Mouse (Mus musculus): ENCODE measurements at regions not wholly inside any gene's neighbourhood (a gene's known extent, or its start where the extent isn't known, plus 50 kb on each side); places are given as distances from the start of the nearest gene placed in this dataset.
A peak's percentile ranks its signal among the peaks of the same experiment; 100 is the strongest.

GRCm38 (mm10) chr4:10510013-10510412 lies 364.3 kb upstream of the 2610301B20Rik start:
- Histone ChIP-seq H3K27ac (no peak overlapping the region), H3K4me2 (replicated peaks) (no peak overlapping the region), H3K27me3 (no peaks in the 10 kb centered on the region), H3K4me1 (replicated peaks) (no peaks in the 10 kb centered on the region), H3K9ac (replicated peaks) (no peak overlapping the region), H3K36me3 (no peaks in the 10 kb centered on the region), H3K9me3 (no peaks in the 10 kb centered on the region), H3K4me3 (replicated peaks) (no peak overlapping the region)
- no peak for ATAC-seq
- WGBS, result 68% methylated on average over 3 of the region's 3 CpGs

GRCm38 (mm10) chr4:10550711-10551305 lies 323.5 kb upstream of the 2610301B20Rik start:
- no peak overlapping the region for H3K4me2 ChIP-seq (replicated peaks)
- no peaks in the 10 kb centered on the region for H3K4me1 ChIP-seq (replicated peaks)
- no peak overlapping the region for H3K9ac ChIP-seq (replicated peaks)
- no peak overlapping the region for H3K4me3 ChIP-seq (replicated peaks)
- 0 out of 2 replicates have a peak, but pooled peaks have one; percentile 34 for ATAC-seq
- no peaks in the 10 kb centered on the region for H3K27me3 ChIP-seq
- no peak overlapping the region for H3K27ac ChIP-seq
- H3K36me3 ChIP-seq, result no peaks in the 10 kb centered on the region
- 3% methylated on average over 2 of the region's 2 CpGs for WGBS
- no peaks in the 10 kb centered on the region for H3K9me3 ChIP-seq

- no peaks in the 10 kb centered on the region for H3K36me3 ChIP-seq
- H3K27ac ChIP-seq, result no peak overlapping the region
- ATAC-seq, result no peak
- no peak overlapping the region for H3K4me2 ChIP-seq (replicated peaks)
- no peaks in the 10 kb centered on the region for H3K9me3 ChIP-seq
- WGBS, result 92% methylated on average over 5 of the region's 5 CpGs
- H3K9ac ChIP-seq (replicated peaks), result no peak overlapping the region
- H3K27me3 ChIP-seq, result no peaks in the 10 kb centered on the region
- H3K4me1 ChIP-seq (replicated peaks), result no peaks in the 10 kb centered on the region
- H3K4me3 ChIP-seq (replicated peaks), result no peak overlapping the region
These were observed 320.6 kb upstream of the 2610301B20Rik start for GRCm38 (mm10) chr4:10553724-10554123.

GRCm38 (mm10) chr4:10560078-10560477 lies 314.2 kb upstream of the 2610301B20Rik start:
- Histone ChIP-seq H3K27me3 (no peaks in the 10 kb centered on the region), H3K9ac (replicated peaks) (no peak overlapping the region), H3K36me3 (no peaks in the 10 kb centered on the region), H3K4me2 (replicated peaks) (no peak overlapping the region), H3K4me3 (replicated peaks) (no peak overlapping the region), H3K4me1 (replicated peaks) (no peaks in the 10 kb centered on the region), H3K9me3 (no peaks in the 10 kb centered on the region), H3K27ac (no peak overlapping the region)
- ATAC-seq, result no peak
- WGBS, result 82% methylated on average over 3 of the region's 3 CpGs

GRCm38 (mm10) chr4:10604513-10604912 lies 269.8 kb upstream of the 2610301B20Rik start:
- Histone ChIP-seq H3K27ac (no peak overlapping the region), H3K4me1 (replicated peaks) (no peaks in the 10 kb centered on the region), H3K27me3 (no peaks in the 10 kb centered on the region), H3K36me3 (no peaks in the 10 kb centered on the region), H3K9me3 (no peaks in the 10 kb centered on the region), H3K9ac (replicated peaks) (no peak overlapping the region), H3K4me3 (replicated peaks) (no peak overlapping the region), H3K4me2 (replicated peaks) (no peak overlapping the region)
- WGBS, result 89% methylated on average over 10 of the region's 10 CpGs
- no peak for ATAC-seq

GRCm38 (mm10) chr4:10607855-10608576 lies 266.3 kb upstream of the 2610301B20Rik start:
- H3K4me2 ChIP-seq (replicated peaks), result no peak overlapping the region
- H3K27me3 ChIP-seq, result no peaks in the 10 kb centered on the region
- H3K36me3 ChIP-seq, result no peaks in the 10 kb centered on the region
- ATAC-seq, result no peak
- no peak overlapping the region for H3K4me3 ChIP-seq (replicated peaks)
- H3K4me1 ChIP-seq (replicated peaks), result no peaks in the 10 kb centered on the region
- H3K9me3 ChIP-seq, result no peaks in the 10 kb centered on the region
- no peak overlapping the region for H3K9ac ChIP-seq (replicated peaks)
- no peak overlapping the region for H3K27ac ChIP-seq
- WGBS, result 81% methylated on average over 7 of the region's 7 CpGs

GRCm38 (mm10) chr4:10610784-10611183 lies 263.5 kb upstream of the 2610301B20Rik start:
- no peaks in the 10 kb centered on the region for H3K36me3 ChIP-seq
- H3K4me2 ChIP-seq (replicated peaks), result no peak overlapping the region
- 67% methylated on average over 1 of the region's 1 CpGs for WGBS
- ATAC-seq, result no peak
- no peaks in the 10 kb centered on the region for H3K4me1 ChIP-seq (replicated peaks)
- no peak overlapping the region for H3K27ac ChIP-seq
- H3K9me3 ChIP-seq, result no peaks in the 10 kb centered on the region
- H3K27me3 ChIP-seq, result no peaks in the 10 kb centered on the region
- no peak overlapping the region for H3K4me3 ChIP-seq (replicated peaks)
- no peak overlapping the region for H3K9ac ChIP-seq (replicated peaks)
